Mouse (Mus musculus): ENCODE data around the gene Ttll8. TPM values are rescaled to one million over a fixed set of nuclear protein-coding genes. Genes with fewer than 3 reads are reported as not detected.

Ttll8 gene
- polyA plus RNA-seq, 1 experiment from 2014 or later = 0.13 TPM

- H3K27me3 ChIP-seq (replicated peaks; ENCODE audit: control insufficient read depth, insufficient read depth, low read length) = no peaks in the 10 kb centered on the region
Measured at GRCm38 (mm10) chr15:88915046-88915445, 39.2 kb downstream of the Ttll8 start.

GRCm38 (mm10) chr15:88906347-88906746 lies 47.9 kb downstream of the Ttll8 start:
- H3K9ac ChIP-seq (ENCODE audit: low read depth, low read length) = no peak overlapping the region
- 74% methylated on average over 4 of the region's 4 CpGs for WGBS
- no peaks in the 10 kb centered on the region for H3K4me1 ChIP-seq (ENCODE audit: control insufficient read depth, insufficient read depth, low read depth, low read length)
- no peaks in the 10 kb centered on the region for H3K9me3 ChIP-seq (ENCODE audit: control insufficient read depth, low read length)
- ATAC-seq = no peak
- H3K4me3 ChIP-seq (ENCODE audit: low read length) = no peak overlapping the region
- H3K27me3 ChIP-seq (replicated peaks; ENCODE audit: control insufficient read depth, insufficient read depth, low read length) = no peaks in the 10 kb centered on the region
- no peak overlapping the region for H3K27ac ChIP-seq (ENCODE audit: low read depth, low read length)
- no peak overlapping the region for H3K4me2 ChIP-seq (ENCODE audit: low read length)
- H3K36me3 ChIP-seq (ENCODE audit: control insufficient read depth, insufficient read depth, low read length) = no peaks in the 10 kb centered on the region

More at GRCm38 (mm10) chr15:88915046-88915445, 39.2 kb downstream of the Ttll8 start:
- H3K4me2 ChIP-seq (ENCODE audit: low read length) = no peak overlapping the region
- H3K27ac ChIP-seq (ENCODE audit: low read depth, low read length) = no peak overlapping the region
- 94% methylated on average over 7 of the region's 7 CpGs for WGBS
- ATAC-seq = no peak
- H3K9me3 ChIP-seq (ENCODE audit: control insufficient read depth, low read length) = no peaks in the 10 kb centered on the region
- H3K9ac ChIP-seq (ENCODE audit: low read depth, low read length) = no peak overlapping the region
- no peaks in the 10 kb centered on the region for H3K4me1 ChIP-seq (ENCODE audit: control insufficient read depth, insufficient read depth, low read depth, low read length)
- no peak overlapping the region for H3K4me3 ChIP-seq (ENCODE audit: low read length)
- no peaks in the 10 kb centered on the region for H3K36me3 ChIP-seq (ENCODE audit: control insufficient read depth, insufficient read depth, low read length)

GRCm38 (mm10) chr15:88904056-88904811 lies 50.0 kb downstream of the Ttll8 start:
- WGBS = 84% methylated on average over 14 of the region's 14 CpGs
- Histone ChIP-seq H3K27ac (ENCODE audit: low read depth, low read length) (no peak overlapping the region), H3K27me3 (replicated peaks; ENCODE audit: control insufficient read depth, insufficient read depth, low read length) (no peaks in the 10 kb centered on the region), H3K4me3 (ENCODE audit: low read length) (no peak overlapping the region), H3K4me2 (ENCODE audit: low read length) (no peak overlapping the region), H3K36me3 (ENCODE audit: control insufficient read depth, insufficient read depth, low read length) (no peaks in the 10 kb centered on the region), H3K4me1 (ENCODE audit: control insufficient read depth, insufficient read depth, low read depth, low read length) (no peaks in the 10 kb centered on the region), H3K9ac (ENCODE audit: low read depth, low read length) (no peak overlapping the region), H3K9me3 (ENCODE audit: control insufficient read depth, low read length) (no peaks in the 10 kb centered on the region)
- ATAC-seq = no peak

GRCm38 (mm10) chr15:88903086-88903485 lies 51.1 kb downstream of the Ttll8 start:
- H3K9me3 ChIP-seq (ENCODE audit: control insufficient read depth, low read length) = no peaks in the 10 kb centered on the region
- no peak overlapping the region for H3K4me3 ChIP-seq (ENCODE audit: low read length)
- no peak overlapping the region for H3K9ac ChIP-seq (ENCODE audit: low read depth, low read length)
- no peaks in the 10 kb centered on the region for H3K27me3 ChIP-seq (replicated peaks; ENCODE audit: control insufficient read depth, insufficient read depth, low read length)
- no peaks in the 10 kb centered on the region for H3K36me3 ChIP-seq (ENCODE audit: control insufficient read depth, insufficient read depth, low read length)
- WGBS = 92% methylated on average over 1 of the region's 1 CpGs
- H3K4me2 ChIP-seq (ENCODE audit: low read length) = no peak overlapping the region
- no peak for ATAC-seq
- H3K4me1 ChIP-seq (ENCODE audit: control insufficient read depth, insufficient read depth, low read depth, low read length) = no peaks in the 10 kb centered on the region
- no peak overlapping the region for H3K27ac ChIP-seq (ENCODE audit: low read depth, low read length)

GRCm38 (mm10) chr15:88902200-88902875 lies 51.9 kb downstream of the Ttll8 start:
- WGBS = 85% methylated on average over 15 of the region's 15 CpGs
- Histone ChIP-seq H3K9me3 (ENCODE audit: control insufficient read depth, low read length) (no peaks in the 10 kb centered on the region), H3K27me3 (replicated peaks; ENCODE audit: control insufficient read depth, insufficient read depth, low read length) (no peaks in the 10 kb centered on the region), H3K4me3 (ENCODE audit: low read length) (no peak overlapping the region), H3K36me3 (ENCODE audit: control insufficient read depth, insufficient read depth, low read length) (no peaks in the 10 kb centered on the region), H3K27ac (ENCODE audit: low read depth, low read length) (no peak overlapping the region), H3K9ac (ENCODE audit: low read depth, low read length) (no peak overlapping the region), H3K4me1 (ENCODE audit: control insufficient read depth, insufficient read depth, low read depth, low read length) (no peaks in the 10 kb centered on the region), H3K4me2 (ENCODE audit: low read length) (no peak overlapping the region)
- no peak for ATAC-seq

GRCm38 (mm10) chr15:88896341-88896980 lies 57.8 kb downstream of the Ttll8 start:
- 84% methylated on average over 10 of the region's 10 CpGs for WGBS
- no peak overlapping the region for H3K4me3 ChIP-seq (ENCODE audit: low read length)

GRCm38 (mm10) chr15:88895891-88896290 lies 58.3 kb downstream of the Ttll8 start:
- no peak overlapping the region for H3K9ac ChIP-seq (ENCODE audit: low read depth, low read length)
- no peaks in the 10 kb centered on the region; the same call in 1 of the 2 replicates for H3K27me3 ChIP-seq (replicated peaks; ENCODE audit: control insufficient read depth, insufficient read depth, low read length)
- H3K9me3 ChIP-seq (ENCODE audit: control insufficient read depth, low read length) = no peaks in the 10 kb centered on the region
- H3K4me1 ChIP-seq (ENCODE audit: control insufficient read depth, insufficient read depth, low read depth, low read length) = 0 out of 2 replicates have a peak, but pooled peaks cover 2% of the 10 kb centered on the region
- no peak overlapping the region for H3K4me3 ChIP-seq (ENCODE audit: low read length)
- 84% methylated on average over 6 of the region's 6 CpGs for WGBS
- H3K27ac ChIP-seq (ENCODE audit: low read depth, low read length) = no peak overlapping the region
- no peak for ATAC-seq
- no peak overlapping the region for H3K4me2 ChIP-seq (ENCODE audit: low read length)
- no peaks in the 10 kb centered on the region for H3K36me3 ChIP-seq (ENCODE audit: control insufficient read depth, insufficient read depth, low read length)

More at GRCm38 (mm10) chr15:88896341-88896980, 57.8 kb downstream of the Ttll8 start:
- Histone ChIP-seq H3K9me3 (ENCODE audit: control insufficient read depth, low read length) (no peaks in the 10 kb centered on the region), H3K4me2 (ENCODE audit: low read length) (no peak overlapping the region), H3K27me3 (replicated peaks; ENCODE audit: control insufficient read depth, insufficient read depth, low read length) (no peaks in the 10 kb centered on the region; the same call in 1 of the 2 replicates), H3K36me3 (ENCODE audit: control insufficient read depth, insufficient read depth, low read length) (no peaks in the 10 kb centered on the region), H3K4me1 (ENCODE audit: control insufficient read depth, insufficient read depth, low read depth, low read length) (no peaks in the 10 kb centered on the region), H3K9ac (ENCODE audit: low read depth, low read length) (no peak overlapping the region), H3K27ac (ENCODE audit: low read depth, low read length) (no peak overlapping the region)
- ATAC-seq = no peak

GRCm38 (mm10) chr15:88895119-88895518 lies 59.1 kb downstream of the Ttll8 start:
- Histone ChIP-seq H3K9me3 (ENCODE audit: control insufficient read depth, low read length) (no peaks in the 10 kb centered on the region), H3K36me3 (ENCODE audit: control insufficient read depth, insufficient read depth, low read length) (no peaks in the 10 kb centered on the region), H3K4me1 (ENCODE audit: control insufficient read depth, insufficient read depth, low read depth, low read length) (peaks cover 5% of the 10 kb centered on the region), H3K27ac (ENCODE audit: low read depth, low read length) (no peak overlapping the region), H3K9ac (ENCODE audit: low read depth, low read length) (no peak overlapping the region), H3K4me3 (ENCODE audit: low read length) (no peak overlapping the region), H3K27me3 (replicated peaks; ENCODE audit: control insufficient read depth, insufficient read depth, low read length) (no peaks in the 10 kb centered on the region; the same call in 1 of the 2 replicates), H3K4me2 (ENCODE audit: low read length) (no peak overlapping the region)
- WGBS = 65% methylated on average over 7 of the region's 7 CpGs
- no peak for ATAC-seq

GRCm38 (mm10) chr15:88892876-88893275 lies 61.3 kb downstream of the Ttll8 start:
- Histone ChIP-seq H3K27ac (ENCODE audit: low read depth, low read length) (no peak overlapping the region), H3K9me3 (ENCODE audit: control insufficient read depth, low read length) (no peaks in the 10 kb centered on the region), H3K4me3 (ENCODE audit: low read length) (no peak overlapping the region), H3K4me2 (ENCODE audit: low read length) (no peak overlapping the region), H3K36me3 (ENCODE audit: control insufficient read depth, insufficient read depth, low read length) (no peaks in the 10 kb centered on the region), H3K9ac (ENCODE audit: low read depth, low read length) (no peak overlapping the region), H3K27me3 (replicated peaks; ENCODE audit: control insufficient read depth, insufficient read depth, low read length) (no peaks in the 10 kb centered on the region; the same call in 1 of the 2 replicates), H3K4me1 (ENCODE audit: control insufficient read depth, insufficient read depth, low read depth, low read length) (peaks cover 5% of the 10 kb centered on the region)
- 80% methylated on average over 5 of the region's 5 CpGs for WGBS
- no peak for ATAC-seq
